Mouse (Mus musculus) embryo, embryonic 10 days (tissue): ENCODE measurements around the gene E130218I03Rik.

ENCODE experiments used
- DNase-seq: peaks from one replicate; pipeline ENCODE4 v3.0.0-alpha.2; 2015; ENCODE audit warnings: low spot score

E130218I03Rik gene

GRCm38 (mm10) chr4:134243516-134244250 lies at the start of gene E130218I03Rik:
TSS of gene E130218I03Rik (plus strand) at chr4:134243662.
- no peak for DNase-seq

- no peak for DNase-seq
Observed at GRCm38 (mm10) chr4:134199371-134199770, 44.1 kb upstream of the E130218I03Rik start.

GRCm38 (mm10) chr4:134202904-134203303 lies 40.6 kb upstream of the E130218I03Rik start, which contains the start of gene Gm7534:
TSS of gene Gm7534 (minus strand) at chr4:134203004.
- no peak for DNase-seq

DNA sequence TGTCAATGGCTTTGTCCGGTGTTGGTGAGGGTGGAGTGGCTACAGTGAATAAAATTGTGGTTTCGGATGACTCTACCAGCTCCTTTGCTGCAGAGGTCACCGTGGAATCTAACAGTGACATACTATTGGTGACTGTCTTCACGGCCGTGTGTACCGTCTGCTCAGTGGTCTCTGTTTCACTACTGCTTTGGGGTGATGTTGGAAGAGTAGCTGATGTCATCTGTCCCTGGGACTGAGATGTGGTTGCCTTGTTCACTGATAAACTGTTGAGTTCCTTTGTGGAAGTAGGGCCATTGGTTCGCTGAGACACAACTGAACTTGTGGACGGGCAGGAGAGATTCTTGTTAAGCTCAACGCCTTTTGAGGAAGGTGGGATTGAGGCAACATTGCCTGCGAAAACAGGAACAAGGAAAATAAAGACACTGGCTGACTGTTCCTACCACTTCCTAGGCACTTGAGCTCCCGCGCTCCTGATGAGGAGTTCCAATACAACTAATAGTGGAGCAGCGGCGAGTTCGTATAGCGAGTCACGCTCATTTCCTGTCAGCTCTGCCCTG lies 40.0 kb upstream of the E130218I03Rik start:
- no peak for DNase-seq

DNA sequence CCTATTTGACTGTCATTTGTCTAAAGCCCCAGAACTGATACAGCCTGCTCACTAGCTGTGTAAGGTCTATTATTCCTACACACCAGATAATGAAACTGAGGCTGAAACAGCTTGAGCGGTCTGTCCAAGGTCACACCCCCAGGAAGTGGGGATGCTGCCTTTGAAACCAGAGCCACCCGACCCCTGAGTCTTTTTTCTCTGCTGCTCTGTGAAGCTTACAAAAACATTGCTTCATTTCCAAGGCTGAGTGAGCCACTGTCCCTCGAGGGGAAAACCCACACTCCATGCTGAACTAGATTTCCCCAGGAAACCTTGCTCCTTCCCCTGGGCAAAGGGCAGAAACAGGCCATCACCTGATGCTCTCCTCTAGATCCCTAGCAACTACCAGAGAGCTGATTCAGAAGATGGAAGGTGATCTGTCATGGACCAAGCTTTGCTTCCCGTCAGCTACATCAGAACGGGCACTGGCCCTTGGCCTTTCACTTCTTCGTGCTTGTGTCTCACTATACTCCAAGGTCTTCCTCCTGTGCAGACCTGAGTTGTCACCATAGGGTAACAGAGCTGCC lies 36.9 kb upstream of the E130218I03Rik start:
- peak; percentile 14 for DNase-seq

GRCm38 (mm10) chr4:134222793-134223600 lies 20.5 kb upstream of the E130218I03Rik start:
- DNase-seq: no peak

DNA sequence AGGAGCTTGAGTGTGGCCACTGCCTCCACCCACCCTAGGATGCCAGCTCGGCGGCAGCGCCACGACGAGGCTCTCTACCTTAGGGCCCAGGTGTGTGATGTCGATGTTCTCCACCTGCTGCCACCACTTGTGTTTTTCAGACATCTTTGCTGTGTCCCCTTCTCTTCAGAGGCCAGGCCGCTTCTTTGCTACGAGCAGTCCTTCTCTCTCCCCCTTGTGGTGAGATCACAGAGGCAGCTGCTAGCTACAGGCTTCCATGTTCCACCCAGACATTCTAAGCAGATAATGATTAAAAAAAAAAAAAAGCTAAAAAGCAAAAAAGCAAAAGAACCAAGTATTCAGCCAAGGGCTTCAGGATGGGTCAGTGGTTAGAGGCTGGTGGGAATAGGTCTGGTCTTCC lies 16.3 kb upstream of the E130218I03Rik start, which contains the start of gene Catsper4:
TSS of gene Catsper4 (minus strand) at position 190 of the 400 bp plus-strand sequence.
- DNase-seq: no peak

- no peak for DNase-seq
Observed at GRCm38 (mm10) chr4:134230431-134230830, 13.0 kb upstream of the E130218I03Rik start.

DNA sequence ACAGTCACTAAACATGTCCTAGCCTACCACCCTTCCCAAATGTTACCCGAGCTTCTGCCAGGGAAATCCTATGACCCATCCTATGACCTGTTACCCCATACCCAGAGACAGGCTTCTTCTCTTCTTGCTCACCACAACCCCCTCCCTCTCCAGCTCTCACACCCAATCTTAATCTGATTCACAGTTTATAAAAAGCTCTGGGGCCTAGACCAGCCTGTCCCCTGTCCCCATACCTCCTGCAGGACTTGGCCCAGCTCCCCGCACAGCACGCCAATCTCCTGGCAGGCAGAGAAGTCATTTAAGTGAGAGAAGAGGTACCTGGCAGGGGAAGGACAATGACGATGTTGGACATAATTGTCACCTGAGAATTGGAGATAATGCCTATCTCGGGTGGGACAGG lies 8.6 kb upstream of the E130218I03Rik start:
- DNase-seq: no peak

GRCm38 (mm10) chr4:134237582-134238278 lies 5.7 kb upstream of the E130218I03Rik start:
- no peak for DNase-seq

GRCm38 (mm10) chr4:134238279-134238651 lies 5.2 kb upstream of the E130218I03Rik start, which contains the start of gene Cnksr1:
TSS of gene Cnksr1 (minus strand) at chr4:134238399.
- peak; percentile 35 for DNase-seq

DNA sequence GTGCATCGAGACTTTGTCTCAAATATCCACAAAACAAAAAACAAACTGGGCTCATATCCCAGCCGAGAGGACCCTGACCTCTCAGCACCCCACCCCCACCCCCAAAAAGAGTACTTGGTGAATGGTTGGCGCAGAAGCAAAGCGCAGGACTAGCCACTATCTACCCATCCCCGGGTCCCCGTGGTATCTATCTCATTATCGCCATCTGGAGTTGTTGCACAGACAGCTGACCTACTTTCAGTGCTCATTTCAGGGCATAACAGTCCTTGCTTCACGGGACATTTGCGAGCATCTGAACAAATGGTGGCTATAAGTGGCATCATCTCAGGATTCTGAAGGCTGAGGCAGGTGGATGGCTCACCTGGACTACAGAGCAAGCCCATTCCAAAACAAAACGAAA lies 4.8 kb upstream of the E130218I03Rik start:
- DNase-seq: no peak

DNA sequence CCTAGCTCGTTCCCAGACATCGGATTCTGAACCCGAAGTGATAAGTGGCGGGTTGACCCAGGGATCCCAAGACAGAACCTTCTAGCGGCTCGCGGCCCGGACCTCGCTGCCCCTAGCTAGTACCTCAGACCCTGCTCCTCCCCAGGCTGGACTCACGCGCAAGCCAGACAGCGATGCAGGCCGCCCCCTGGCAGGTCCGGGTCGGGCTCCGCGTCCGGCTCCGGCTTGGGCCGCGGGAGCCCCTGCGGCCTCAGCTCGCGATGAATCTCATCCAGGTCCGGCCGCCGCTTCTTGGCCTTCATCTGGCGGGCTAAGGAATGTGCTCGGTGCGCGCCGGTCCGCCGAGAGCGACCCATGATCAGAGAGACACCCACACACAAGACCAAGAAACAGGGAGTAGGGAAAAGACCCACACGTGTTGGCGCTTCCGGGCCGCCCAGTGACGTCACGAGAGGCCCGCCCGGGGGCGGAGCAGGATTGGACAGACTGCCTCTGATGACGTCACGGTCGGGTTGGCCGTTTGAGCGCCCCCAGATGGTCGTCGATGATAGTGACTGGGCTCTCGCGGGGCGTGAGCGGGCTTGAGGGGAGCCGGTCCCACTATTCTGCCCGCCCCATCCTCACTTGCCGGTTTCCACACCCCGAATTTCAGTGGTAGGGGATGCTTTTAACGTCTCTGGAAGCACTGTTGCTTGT lies 1.8 kb downstream of the E130218I03Rik start, which contains the start of gene Zfp593:
TSS of gene Zfp593 (minus strand) at position 445 of the 696 bp plus-strand sequence.
- DNase-seq: peak; percentile 95

- no peak for DNase-seq
Observed at GRCm38 (mm10) chr4:134246256-134246655, 2.8 kb downstream of the E130218I03Rik start.

DNA sequence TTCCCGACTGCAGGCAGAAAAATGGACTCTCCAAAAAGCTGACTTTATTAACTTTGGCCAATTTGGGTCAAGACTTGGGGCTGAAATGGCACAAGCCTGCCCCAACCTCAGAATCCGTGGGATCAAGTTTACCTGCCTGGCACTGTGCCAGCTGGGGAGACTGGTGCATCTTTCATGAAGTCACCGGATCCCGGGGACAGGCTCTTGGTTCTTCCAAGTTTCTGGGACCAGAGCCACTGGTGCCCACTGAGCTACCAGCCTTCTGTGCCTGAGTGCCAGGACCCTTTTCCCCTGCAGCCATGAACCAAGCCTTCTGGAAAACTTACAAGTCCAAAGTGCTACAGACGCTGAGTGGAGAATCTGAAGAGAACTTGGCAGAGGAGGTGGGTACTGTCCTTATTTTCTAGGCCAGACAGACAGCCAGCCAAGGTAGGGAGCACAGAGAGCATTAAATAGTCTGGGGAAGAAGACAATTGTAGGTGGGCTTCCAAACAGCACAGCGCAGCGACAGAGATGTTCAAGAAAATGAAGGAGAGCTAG lies 3.3 kb downstream of the E130218I03Rik start, which contains the start of gene Gm30191:
TSS of gene Gm30191 (plus strand) at position 217 of the 540 bp plus-strand sequence.
- no peak for DNase-seq

DNA sequence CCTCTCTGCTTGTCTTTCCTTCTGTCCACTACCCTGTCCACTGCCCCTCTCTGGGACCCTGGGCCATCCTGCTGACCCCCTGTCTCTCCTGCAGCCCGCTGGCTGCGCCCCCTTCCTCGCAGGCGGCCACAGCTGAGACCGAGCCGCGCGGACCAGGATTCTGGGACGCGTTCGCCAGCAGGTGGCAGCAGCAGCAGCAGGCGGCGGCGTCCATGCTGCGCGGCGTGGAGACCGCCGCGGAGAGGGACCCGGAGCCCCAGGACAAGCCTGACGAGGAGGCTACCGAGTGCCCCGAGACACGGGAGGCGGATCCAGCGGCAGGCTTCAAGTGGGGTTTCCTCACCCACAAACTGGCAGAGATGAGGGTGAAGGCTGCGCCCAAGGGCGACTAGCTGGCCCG lies 6.2 kb downstream of the E130218I03Rik start:
- DNase-seq: peak; percentile 87

DNA sequence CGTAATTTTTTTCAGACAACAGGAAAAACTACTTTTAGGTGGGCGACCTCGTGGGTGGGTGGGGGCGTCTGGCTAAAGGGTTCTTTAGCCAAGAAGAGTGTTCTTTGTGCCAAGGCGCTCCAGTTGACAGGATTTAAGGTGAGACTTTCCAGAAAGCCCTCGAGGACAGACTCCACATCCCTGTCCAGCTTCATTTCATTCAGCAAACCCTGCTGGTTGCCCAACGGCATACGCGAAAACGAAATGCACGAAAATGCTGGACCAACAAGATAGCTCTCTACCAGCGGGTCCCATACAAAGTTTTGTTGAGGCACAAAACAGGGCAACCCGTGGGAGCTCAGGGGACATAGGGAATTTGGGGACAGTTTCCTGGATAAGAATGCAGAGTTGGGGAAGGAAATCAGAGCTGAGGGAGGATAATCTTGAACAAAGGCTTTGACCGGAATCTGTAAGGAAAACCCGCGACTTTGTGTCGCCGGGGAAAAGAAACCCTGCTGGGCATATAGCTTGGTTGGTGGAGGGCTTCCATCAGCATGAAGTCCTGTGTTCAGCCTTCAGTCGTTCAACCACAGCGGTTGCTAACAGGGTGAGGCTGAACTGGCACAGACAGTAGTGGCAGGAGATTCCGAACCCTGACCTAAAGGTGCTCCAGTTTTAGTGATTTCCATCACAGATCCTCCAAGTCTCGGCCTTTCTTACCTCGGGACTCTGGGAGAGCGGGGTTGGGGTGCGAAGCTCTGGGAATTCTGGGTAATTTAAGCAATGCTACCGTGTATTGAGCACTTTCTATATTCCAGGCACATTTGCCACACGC lies 6.9 kb downstream of the E130218I03Rik start:
- no peak for DNase-seq

- no peak for DNase-seq
Observed at GRCm38 (mm10) chr4:134250930-134251240, 7.4 kb downstream of the E130218I03Rik start.

DNA sequence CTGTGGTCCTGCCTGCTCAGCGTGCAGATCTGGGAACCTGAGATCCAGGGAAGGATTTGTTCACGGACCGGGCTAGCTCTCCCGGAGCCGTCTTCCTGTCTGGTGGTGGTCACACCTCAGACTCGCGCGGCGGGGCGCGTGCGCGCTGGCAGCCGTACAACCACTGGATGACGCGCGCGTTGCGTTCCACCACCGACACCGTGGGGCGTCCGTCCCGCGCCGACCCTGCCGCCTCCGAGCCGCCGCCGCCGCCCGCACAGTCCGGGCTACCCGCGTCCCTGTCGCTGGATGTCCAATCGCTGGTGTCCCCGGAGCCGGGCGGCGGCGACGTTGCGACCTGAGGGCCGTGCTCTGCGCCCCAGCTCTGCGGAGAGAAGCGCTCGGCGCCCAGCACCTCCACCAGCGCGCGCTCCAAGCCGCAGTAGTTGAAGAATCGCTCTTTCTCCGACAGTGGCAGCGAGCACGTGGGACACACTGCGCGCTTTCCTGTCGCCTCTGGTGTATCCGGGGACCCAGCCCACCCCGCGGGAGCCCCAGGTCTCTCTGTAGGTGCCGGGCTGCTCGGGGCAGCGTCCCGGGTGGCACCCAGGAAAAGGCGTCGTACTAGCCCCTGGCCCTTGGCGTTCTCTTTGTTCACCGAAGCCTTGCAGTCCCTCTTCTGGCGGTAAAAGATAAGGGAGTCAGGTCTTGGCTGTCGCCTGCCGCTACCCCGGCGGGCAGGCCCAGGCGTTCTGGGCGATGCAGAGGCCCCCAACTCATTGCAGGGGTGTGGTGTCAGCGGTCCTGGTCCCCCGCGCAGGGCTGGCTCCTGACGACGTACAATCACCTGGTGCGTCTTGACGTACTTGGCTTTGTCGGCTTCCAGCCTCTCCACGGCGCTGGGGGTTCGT lies 8.0 kb downstream of the E130218I03Rik start:
- DNase-seq: peak; percentile 62
